Mouse (Mus musculus) small intestine, adult 2 months (tissue): ENCODE results near the gene Gm5460. TPM values are rescaled to one million over a fixed set of nuclear protein-coding genes. Genes with fewer than 3 reads are reported as not detected.

Source experiments
- H3K27ac ChIP-seq: fragments of 200-500 bp; 2 replicates; pipeline ENCODE4 v1.5.1; 2012; ENCODE audit warnings: low read depth, low read length, control low read depth, inconsistent platforms; ENCODE audit not compliant: insufficient read depth
- H3K27me3 ChIP-seq: fragments of 200-500 bp; 2 replicates; pipeline ENCODE4 v1.6.1; 2012; ENCODE audit warnings: mild to moderate bottlenecking, moderate library complexity, low read length, inconsistent platforms; ENCODE audit not compliant: control insufficient read depth, insufficient read depth
- H3K36me3 ChIP-seq: fragments of 200-500 bp; 2 replicates; pipeline ENCODE4 v1.6.1; 2012; ENCODE audit warnings: mild to moderate bottlenecking, low read length, control low read depth, inconsistent platforms; ENCODE audit not compliant: control insufficient read depth, insufficient read depth
- H3K4me1 ChIP-seq: fragments of 200-500 bp; 2 replicates; pipeline ENCODE4 v1.6.1; 2012; ENCODE audit warnings: low read length, inconsistent platforms, mixed read lengths; ENCODE audit not compliant: control insufficient read depth, insufficient read depth, insufficient read length
- H3K4me3 ChIP-seq: fragments of 200-500 bp; 2 replicates; pipeline ENCODE4 v1.5.1; 2012; ENCODE audit warnings: low read depth, mild to moderate bottlenecking, control low read depth, inconsistent platforms, low read length, moderate library complexity
- CTCF ChIP-seq: fragments of 200-500 bp; IDR thresholded peaks from 2 replicates; pipeline ENCODE4 v1.5.1; 2012; ENCODE audit warnings: low read depth, mild to moderate bottlenecking, control low read depth, inconsistent platforms, low read length, moderate library complexity, mixed read lengths; ENCODE audit not compliant: insufficient replicate concordance, insufficient read length; ENCODE audit errors: extremely low read depth
- POLR2A ChIP-seq: fragments of 200-500 bp; IDR thresholded peaks from 2 replicates; pipeline ENCODE4 v1.6.1; 2012; ENCODE audit warnings: low read depth, mild to moderate bottlenecking, control low read depth, inconsistent platforms, low read length, moderate library complexity
- WGBS: fragments of 180-500 bp; shearing (Covaris S2); methylation state at CpG from one replicate; pipeline ENCODE4 v1.1.7; 2018; 5-methylcytosine and 5-hydroxymethylcytosine counted together
- polyA plus RNA-seq: library from polyadenylated mRNA; depleted of rRNA; stranded (reverse); fragments of >200 nt; gene quantifications from 2 replicates; pipeline ENCODE4 v1.2.3, GENCODE M21; 2012

Gene Gm5460
- polyA plus RNA-seq, 1 experiment, result not detected

DNA sequence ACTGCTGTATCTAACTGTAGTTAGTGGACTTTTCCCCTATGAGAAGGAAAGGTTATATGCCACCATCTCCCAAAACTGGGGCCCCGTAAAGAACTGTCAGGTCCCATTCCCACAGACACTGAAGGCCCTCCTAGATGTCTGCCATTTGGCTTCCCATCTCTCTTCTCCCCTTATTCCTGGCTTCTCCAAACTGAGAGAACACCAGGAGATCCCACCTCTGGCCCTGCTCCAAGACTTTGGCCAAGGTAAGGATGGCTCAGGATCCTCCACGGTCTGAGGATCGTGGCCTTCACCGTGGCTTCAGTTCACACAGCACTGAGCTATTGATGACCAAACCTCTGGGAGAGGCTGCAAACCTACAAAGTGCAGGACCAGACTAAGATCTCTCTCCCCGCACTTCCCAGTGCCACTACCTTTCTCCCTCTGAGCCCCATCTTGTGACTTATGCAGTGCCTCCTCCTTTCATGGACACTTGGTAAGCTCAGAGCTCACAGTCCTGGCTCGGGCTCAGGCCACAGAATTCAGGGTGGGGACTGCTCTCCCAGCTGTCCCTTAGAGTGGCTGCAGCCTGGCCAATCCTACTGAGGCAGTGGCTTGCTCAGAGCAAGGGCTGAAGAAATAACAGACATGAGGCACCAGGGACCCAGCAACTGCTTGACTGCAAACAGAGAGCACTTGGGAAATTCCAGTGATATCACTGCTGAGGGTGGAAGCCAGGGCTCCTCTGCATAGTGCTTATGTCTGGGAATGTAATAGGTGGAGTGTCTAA lies 22.9 kb upstream of the Gm5460 start:
- Histone ChIP-seq H3K27ac (no peak overlapping the region), H3K36me3 (no peaks in the 10 kb centered on the region), H3K27me3 (no peaks in the 10 kb centered on the region), H3K4me3 (no peak overlapping the region), H3K4me1 (no peaks in the 10 kb centered on the region)
- no peak for TF ChIP-seq CTCF
- TF ChIP-seq POLR2A, result no peak
- WGBS, result 80% methylated on average over 6 of the region's 6 CpGs

DNA sequence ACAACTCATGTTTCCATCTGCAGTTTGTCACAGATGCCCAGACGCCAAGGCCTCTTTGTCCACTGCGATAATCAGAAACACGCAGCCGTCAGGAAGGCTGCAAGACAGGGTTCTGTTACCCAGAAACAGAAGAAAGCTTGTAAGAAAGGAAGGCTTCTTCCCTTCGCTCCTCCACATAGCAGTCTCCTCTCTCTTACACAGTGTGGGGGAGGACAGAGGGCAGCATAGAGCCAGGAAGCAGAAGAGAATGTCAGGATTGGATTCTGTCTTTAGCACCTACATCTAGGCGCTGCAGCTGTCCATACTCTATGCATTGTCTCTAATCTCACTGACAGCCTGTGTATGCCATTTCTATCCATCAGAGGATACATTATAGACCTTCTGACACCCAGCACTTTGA lies 19.1 kb upstream of the Gm5460 start:
- Histone ChIP-seq H3K27ac (no peak overlapping the region), H3K4me1 (no peaks in the 10 kb centered on the region), H3K36me3 (no peaks in the 10 kb centered on the region), H3K4me3 (no peak overlapping the region), H3K27me3 (no peaks in the 10 kb centered on the region)
- TF ChIP-seq POLR2A (no peak), CTCF (no peak)
- 55% methylated on average over 6 of the region's 6 CpGs for WGBS

DNA sequence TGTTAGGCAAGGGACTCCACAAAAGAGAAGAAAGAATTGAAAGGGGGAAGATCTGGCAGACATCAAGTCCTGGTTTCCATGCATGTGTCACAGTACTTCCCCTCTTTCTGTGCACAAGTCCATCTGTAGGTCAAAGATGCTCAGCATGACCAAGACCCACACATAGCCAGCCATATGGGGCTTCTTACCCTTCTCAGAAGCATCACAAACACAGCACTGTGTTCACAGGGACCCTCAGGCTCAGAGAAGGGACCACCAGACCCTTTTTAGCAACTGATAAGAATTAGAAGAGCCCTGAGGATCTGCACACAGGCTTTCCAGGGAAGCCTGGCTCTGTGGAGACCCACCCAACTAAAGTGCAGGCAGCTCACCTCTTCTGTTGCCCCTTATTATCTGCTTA lies 16.5 kb upstream of the Gm5460 start:
- Histone ChIP-seq H3K36me3 (no peaks in the 10 kb centered on the region), H3K4me1 (no peaks in the 10 kb centered on the region), H3K4me3 (no peak overlapping the region), H3K27me3 (no peaks in the 10 kb centered on the region), H3K27ac (no peak overlapping the region)
- no peak for TF ChIP-seq POLR2A
- no peak for TF ChIP-seq CTCF

DNA sequence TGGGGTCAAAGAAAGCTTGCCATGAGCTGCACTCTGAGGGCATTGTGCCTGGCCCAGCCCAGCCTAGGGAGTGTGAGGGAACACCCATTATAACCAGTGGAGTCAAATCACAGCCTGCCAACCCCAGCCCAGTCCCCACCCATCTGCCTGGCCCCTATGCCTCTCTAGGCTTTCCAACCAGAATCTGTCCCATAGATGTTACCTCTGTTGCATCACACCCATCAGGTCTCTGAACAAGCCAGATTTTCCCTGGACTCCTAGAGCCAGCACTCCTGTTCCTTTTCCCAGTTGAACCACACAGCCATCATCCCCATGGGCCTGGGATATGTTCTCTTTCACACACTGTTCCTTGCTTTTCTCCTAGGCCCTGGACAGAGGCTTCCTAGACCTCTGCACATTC lies 15.1 kb upstream of the Gm5460 start:
- TF ChIP-seq CTCF (no peak), POLR2A (no peak)
- Histone ChIP-seq H3K27ac (no peak overlapping the region), H3K4me3 (no peak overlapping the region), H3K4me1 (no peaks in the 10 kb centered on the region), H3K36me3 (no peaks in the 10 kb centered on the region), H3K27me3 (no peaks in the 10 kb centered on the region)

DNA sequence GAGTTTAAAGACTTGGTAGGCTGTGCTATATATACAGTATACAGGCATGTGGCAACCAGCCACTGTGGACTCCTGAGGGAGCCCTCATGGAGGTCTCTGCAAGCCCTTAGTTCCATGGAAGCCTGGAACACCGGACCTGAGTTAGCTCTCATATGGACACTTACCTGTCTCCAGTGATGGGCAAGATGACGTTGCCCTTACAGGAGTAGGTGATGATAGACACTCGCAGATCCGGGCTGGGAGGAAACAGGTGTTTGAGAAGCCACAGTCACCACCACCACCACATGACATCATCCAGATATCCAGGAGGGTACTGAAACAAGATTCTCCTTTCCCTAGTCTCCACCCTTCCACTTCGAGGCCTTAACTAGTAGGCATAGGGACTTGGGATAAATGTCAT lies 14.2 kb upstream of the Gm5460 start:
- Histone ChIP-seq H3K4me1 (no peaks in the 10 kb centered on the region), H3K4me3 (no peak overlapping the region), H3K27me3 (no peaks in the 10 kb centered on the region), H3K36me3 (no peaks in the 10 kb centered on the region), H3K27ac (no peak overlapping the region)
- TF ChIP-seq CTCF (no peak), POLR2A (no peak)
- 83% methylated on average over 5 of the region's 5 CpGs for WGBS

DNA sequence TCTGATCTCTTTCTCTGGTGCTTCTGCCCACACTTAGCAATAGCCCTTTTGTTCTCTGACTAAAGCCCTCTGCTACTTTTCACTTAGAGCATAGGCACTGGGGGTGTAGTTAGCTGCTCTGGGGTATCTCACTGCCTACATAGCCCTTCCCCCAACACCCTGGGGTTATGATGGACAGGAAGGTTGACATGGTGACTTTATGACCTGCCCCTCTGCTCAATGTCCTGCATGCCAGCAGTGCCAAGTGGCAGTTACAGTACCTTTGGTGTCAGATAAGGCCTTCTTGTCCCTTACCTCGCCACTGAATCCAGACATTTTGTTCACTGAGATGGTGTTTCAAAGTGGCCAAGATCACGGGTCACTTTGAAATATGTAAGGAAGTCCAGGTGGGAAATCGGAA lies 1.5 kb upstream of the Gm5460 start, which contains the start of gene Gm30083:
Gene Gm30083 (minus strand): TSS at position 120 of the 400 bp plus-strand sequence.
- H3K4me1 ChIP-seq, result no peaks in the 10 kb centered on the region
- no peak within 1 kb of the TSS for H3K4me3 ChIP-seq
- no peaks in the 10 kb centered on the region for H3K27me3 ChIP-seq
- TF ChIP-seq POLR2A, result no peak
- no peak for TF ChIP-seq CTCF
- H3K36me3 ChIP-seq, result no peaks in the 10 kb centered on the region
- WGBS, result 86% methylated on average over 3 of the region's 3 CpGs
- H3K27ac ChIP-seq, result no peak within 1 kb of the TSS

DNA sequence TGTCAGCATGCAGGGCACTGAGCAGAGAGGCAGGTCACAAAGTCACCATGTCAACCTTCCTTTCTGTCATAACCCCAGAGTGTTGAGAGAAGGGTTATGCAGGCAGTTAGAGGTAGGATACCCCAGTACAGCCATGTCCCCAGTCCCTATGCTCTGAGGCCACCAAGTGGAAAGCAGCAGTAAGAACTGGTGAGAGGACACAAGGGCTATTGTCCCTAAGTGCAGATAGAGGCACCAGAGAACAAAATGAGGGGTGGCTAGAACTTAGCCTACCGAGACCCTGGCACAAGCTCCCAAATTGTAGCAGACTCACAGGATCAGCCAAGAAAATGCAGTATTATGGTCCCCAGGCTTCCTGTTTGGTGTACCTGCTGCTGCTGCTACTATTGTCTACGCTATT lies 380 bp downstream of the Gm5460 start:
- Histone ChIP-seq H3K27me3 (no peaks in the 10 kb centered on the region), H3K4me3 (no peak overlapping the region), H3K27ac (no peak overlapping the region), H3K4me1 (no peaks in the 10 kb centered on the region), H3K36me3 (no peaks in the 10 kb centered on the region)
- TF ChIP-seq CTCF, result no peak
- TF ChIP-seq POLR2A, result no peak
- 73% methylated on average over 2 of the region's 2 CpGs for WGBS

DNA sequence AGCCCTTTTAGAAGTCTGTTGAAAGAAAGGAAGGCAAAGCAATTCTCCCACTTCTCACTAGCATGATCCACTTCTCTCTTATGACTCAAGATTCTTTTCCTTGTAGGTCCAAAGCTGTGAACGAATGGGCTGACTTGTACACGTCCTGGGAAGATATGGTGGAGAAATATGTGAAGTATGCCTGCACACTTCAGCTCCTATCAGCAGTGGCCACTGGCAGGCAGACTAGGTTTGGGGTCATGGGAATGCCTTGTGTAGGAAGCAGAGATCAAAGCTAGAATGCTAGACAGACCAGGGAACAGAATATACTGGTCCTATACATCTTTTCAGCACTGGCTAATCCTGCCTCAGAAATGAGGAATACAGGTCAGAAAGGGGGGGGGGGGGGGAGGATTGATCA lies 10.2 kb downstream of the Gm5460 start:
- no peaks in the 10 kb centered on the region for H3K36me3 ChIP-seq
- WGBS, result 43% methylated on average over 2 of the region's 2 CpGs
- TF ChIP-seq CTCF (no peak), POLR2A (no peak)
- no peaks in the 10 kb centered on the region for H3K4me1 ChIP-seq
- H3K27ac ChIP-seq, result no peak overlapping the region
- no peak overlapping the region for H3K4me3 ChIP-seq
- no peaks in the 10 kb centered on the region for H3K27me3 ChIP-seq
